Mouse (Mus musculus): ENCODE data around the gene Pard3b.

- TF ChIP-seq CTCF (conservative IDR thresholded peaks at IDR 0.05; ENCODE audit: low read length) (no peak), POU5F1 (IDR thresholded peaks at IDR 0.05; ENCODE audit: borderline replicate concordance, low read length) (no peak)
Measured at GRCm38 (mm10) chr1:62618109-62618665, 979.6 kb downstream of the Pard3b start.
